Mouse (Mus musculus) hindlimb bud, embryonic 11.5 days (tissue): ENCODE measurements around the gene H2afy2.

Experiments used
- DNase-seq: peaks from one replicate; pipeline ENCODE4 v3.0.0-alpha.2; 2012; ENCODE audit warnings: low read depth, low spot score; ENCODE audit errors: extremely low spot score

Gene H2afy2

DNA sequence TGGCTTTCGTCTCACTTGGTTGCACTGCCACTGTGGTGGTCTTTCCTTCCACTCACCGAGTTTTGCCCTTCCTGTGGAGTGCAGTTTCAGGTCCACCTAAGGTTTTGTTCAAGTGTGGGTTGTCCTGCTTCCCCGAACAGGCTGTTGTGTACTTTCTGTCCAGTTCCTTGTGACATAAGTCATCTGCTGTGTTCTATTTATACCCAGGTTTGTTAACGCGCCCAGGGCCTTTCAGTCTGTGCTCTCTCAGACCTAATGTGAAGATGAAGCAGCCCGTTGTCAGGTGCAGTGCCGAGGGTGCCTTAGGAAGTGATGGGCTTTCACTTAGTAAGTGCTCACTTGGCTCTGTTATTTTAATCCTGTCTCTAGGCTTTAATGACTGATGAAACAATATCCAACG lies 94.5 kb downstream of the H2afy2 start:
- DNase-seq = no peak
